ENCODE assay signal across 12 mouse cellular contexts in genomic region chr6:87328265-87329173, GRCm38 (mm10). TPM values are rescaled to one million over a fixed set of nuclear protein-coding genes. Genes with fewer than 3 reads are reported as not detected.
DNase-seq lines count a peak whose midpoint lies in the region; ATAC-seq and TF ChIP-seq lines count a peak whose summit lies in the region.
"Had no signal": no experiment of that assay in that cellular context is flagged by ENCODE, and none has a peak within 500 bp of the region (broad histone marks: within the 10 kb centered on the region; RNA-seq: fewer than 3 reads in every experiment).

No protein-coding gene starts in this region.

- TF ChIP-seq CTCF in hindbrain, postnatal 0 days (IDR thresholded peaks at IDR 0.05; ENCODE audit: low read depth) = no peak

- no peak for ATAC-seq in forebrain, embryonic 14.5 days
- ATAC-seq in forebrain, embryonic 12.5 days (ENCODE audit: low FRiP score) = no peak
- peak; percentile 73 for ATAC-seq in hindbrain, postnatal 0 days
- ATAC-seq: intestine, embryonic 16.5 days had no signal

- no peak overlapping the region for H3K9ac ChIP-seq in forebrain, embryonic 14.5 days (ENCODE audit: low read length)
- H3K9ac ChIP-seq in forebrain, embryonic 12.5 days = no peak overlapping the region
- H3K9ac ChIP-seq in hindbrain, postnatal 0 days (replicated peaks; ENCODE audit: low read length) = no peak overlapping the region
- H3K9ac ChIP-seq: limb, embryonic 12.5 days; midbrain, embryonic 12.5 days had no signal

- no peak overlapping the region for H3K27ac ChIP-seq in forebrain, embryonic 14.5 days (ENCODE audit: low read depth, low read length)
- no peak overlapping the region for H3K27ac ChIP-seq in forebrain, embryonic 12.5 days
- H3K27ac ChIP-seq in hindbrain, postnatal 0 days = peak overlapping the region; percentile 26; the same call in 1 of the 2 replicates
- no peak overlapping the region for H3K27ac ChIP-seq in hindbrain, embryonic 10.5 days
- H3K27ac ChIP-seq: limb, embryonic 12.5 days; midbrain, embryonic 12.5 days had no signal

- no peak overlapping the region for H3K4me3 ChIP-seq in forebrain, embryonic 14.5 days (ENCODE audit: low read depth, low read length)
- H3K4me3 ChIP-seq in forebrain, embryonic 12.5 days (replicated peaks) = no peak overlapping the region
- no peak overlapping the region for H3K4me3 ChIP-seq in hindbrain, postnatal 0 days (ENCODE audit: low read length)
- H3K4me3 ChIP-seq in hindbrain, embryonic 10.5 days = no peak overlapping the region
- H3K4me3 ChIP-seq: limb, embryonic 12.5 days; midbrain, embryonic 12.5 days had no signal

- H3K36me3 ChIP-seq in forebrain, embryonic 14.5 days (ENCODE audit: control insufficient read depth, insufficient read depth, low read length) = no peaks in the 10 kb centered on the region
- H3K36me3 ChIP-seq in forebrain, embryonic 12.5 days (replicated peaks) = no peaks in the 10 kb centered on the region
- H3K36me3 ChIP-seq in hindbrain, postnatal 0 days (ENCODE audit: insufficient read depth, low read length) = no peaks in the 10 kb centered on the region
- no peaks in the 10 kb centered on the region for H3K36me3 ChIP-seq in hindbrain, embryonic 10.5 days
- H3K36me3 ChIP-seq: midbrain, embryonic 12.5 days had no signal

- no peak overlapping the region for H3K4me2 ChIP-seq in forebrain, embryonic 14.5 days (ENCODE audit: low read length)
- no peak overlapping the region for H3K4me2 ChIP-seq in forebrain, embryonic 12.5 days
- no peak overlapping the region for H3K4me2 ChIP-seq in hindbrain, postnatal 0 days (ENCODE audit: low read depth, low read length)
- H3K4me2 ChIP-seq: limb, embryonic 12.5 days; midbrain, embryonic 12.5 days had no signal

- peaks cover 3% of the 10 kb centered on the region; the same call in 1 of the 2 replicates for H3K4me1 ChIP-seq in forebrain, embryonic 14.5 days (ENCODE audit: control insufficient read depth, insufficient read depth, low read length)
- H3K4me1 ChIP-seq in forebrain, embryonic 12.5 days = peaks cover 14% of the 10 kb centered on the region
- H3K4me1 ChIP-seq in hindbrain, postnatal 0 days (ENCODE audit: insufficient read depth, low read length) = peaks cover 3% of the 10 kb centered on the region; the same call in 1 of the 2 replicates
- peaks cover 11% of the 10 kb centered on the region for H3K4me1 ChIP-seq in hindbrain, embryonic 10.5 days (replicated peaks)

- DNase-seq in forebrain, embryonic 14.5 days (ENCODE audit: low spot score) = peak; percentile 17
- peak; percentile 60 for DNase-seq in hindbrain, postnatal 0 days (ENCODE audit: low spot score)
- DNase-seq in hindbrain, embryonic 10.5 days (ENCODE audit: low spot score) = no peak
- peak; percentile 44 for DNase-seq in testis, postnatal 10 days (ENCODE audit: low spot score)
- no peak for DNase-seq in testis, postnatal 14 days (ENCODE audit: low spot score)
- DNase-seq in layer of hippocampus, adult 9-11 months = no peak
- no peak for DNase-seq in adrenal gland, postnatal 14 days
- DNase-seq: adrenal gland, postnatal 25 days had no signal

- no peaks in the 10 kb centered on the region for H3K27me3 ChIP-seq in forebrain, embryonic 14.5 days (replicated peaks; ENCODE audit: control insufficient read depth, insufficient read depth, low read length)
- no peaks in the 10 kb centered on the region for H3K27me3 ChIP-seq in forebrain, embryonic 12.5 days
- no peaks in the 10 kb centered on the region for H3K27me3 ChIP-seq in hindbrain, postnatal 0 days (ENCODE audit: insufficient read depth, low read length)
- H3K27me3 ChIP-seq in hindbrain, embryonic 10.5 days (ENCODE audit: insufficient read depth, poor library complexity, severe bottlenecking) = no peaks in the 10 kb centered on the region; the same call in 1 of the 2 replicates
- H3K27me3 ChIP-seq: limb, embryonic 12.5 days; midbrain, embryonic 12.5 days had no signal

- no peaks in the 10 kb centered on the region for H3K9me3 ChIP-seq in forebrain, embryonic 14.5 days (replicated peaks; ENCODE audit: control insufficient read depth, low read length)
- H3K9me3 ChIP-seq in forebrain, embryonic 12.5 days = no peaks in the 10 kb centered on the region
- H3K9me3 ChIP-seq in hindbrain, postnatal 0 days (ENCODE audit: low read length) = no peaks in the 10 kb centered on the region
- H3K9me3 ChIP-seq in hindbrain, embryonic 10.5 days = no peaks in the 10 kb centered on the region
- H3K9me3 ChIP-seq: limb, embryonic 12.5 days; midbrain, embryonic 12.5 days had no signal

- WGBS in forebrain, embryonic 14.5 days = 77% methylated on average over 22 of the region's 22 CpGs
- 81% methylated on average over 22 of the region's 22 CpGs for WGBS in forebrain, embryonic 12.5 days
- WGBS in hindbrain, postnatal 0 days = 52% methylated on average over 22 of the region's 22 CpGs
- WGBS in hindbrain, embryonic 10.5 days = 90% methylated on average over 22 of the region's 22 CpGs

RNA-seq across cellular contexts. Expression of gene Antxr1, which starts 7.1 kb away (rescaled TPM):
- polyA plus RNA-seq in forebrain, embryonic 14.5 days (2014; fragmentation: Nextera tagmentation; extraction: Ambion mirVana) = 1.9 and 2.3 TPM in 2 replicates
- 4.2 and 4.3 TPM in 2 replicates for polyA plus RNA-seq in forebrain, embryonic 12.5 days (2016; fragmentation: Nextera tagmentation; extraction: Ambion mirVana)
- total RNA-seq in hindbrain, postnatal 0 days (2014; rRNA removed) = 17.9 and 24.5 TPM in 2 replicates
- polyA plus RNA-seq in hindbrain, postnatal 0 days (2015; fragmentation: Nextera tagmentation; extraction: Ambion mirVana) = 4.0 and 4.2 TPM in 2 replicates
- 2.8 and 4.0 TPM in 2 replicates for polyA plus RNA-seq in hindbrain, embryonic 10.5 days (2016; fragmentation: Nextera tagmentation; extraction: Ambion mirVana)
- 24.9 and 26.5 TPM in 2 replicates for total RNA-seq in adrenal gland, postnatal 14 days (2021)

RNA-seq across cellular contexts. Expression of gene Gkn1, which starts 22.2 kb away (rescaled TPM):
- not detected in 2 replicates for polyA plus RNA-seq in forebrain, embryonic 14.5 days (2014; fragmentation: Nextera tagmentation; extraction: Ambion mirVana)
- polyA plus RNA-seq in forebrain, embryonic 12.5 days (2016; fragmentation: Nextera tagmentation; extraction: Ambion mirVana) = not detected in 2 replicates
- total RNA-seq in hindbrain, postnatal 0 days (2014; rRNA removed) = not detected in 2 replicates
- polyA plus RNA-seq in hindbrain, postnatal 0 days (2015; fragmentation: Nextera tagmentation; extraction: Ambion mirVana) = not detected in 2 replicates
- polyA plus RNA-seq in hindbrain, embryonic 10.5 days (2016; fragmentation: Nextera tagmentation; extraction: Ambion mirVana) = not detected in 2 replicates
- not detected in 2 replicates for total RNA-seq in adrenal gland, postnatal 14 days (2021)
- total RNA-seq: adrenal gland, postnatal 25 days had no signal
- polyA plus RNA-seq: intestine, embryonic 16.5 days; limb, embryonic 12.5 days; midbrain, embryonic 12.5 days had no signal

RNA-seq across cellular contexts. Expression of gene Gkn2, which starts 44.6 kb away (rescaled TPM):
- polyA plus RNA-seq in forebrain, embryonic 14.5 days (2014; fragmentation: Nextera tagmentation; extraction: Ambion mirVana) = not detected in 2 replicates
- polyA plus RNA-seq in forebrain, embryonic 12.5 days (2016; fragmentation: Nextera tagmentation; extraction: Ambion mirVana) = not detected in 2 replicates
- not detected in 2 replicates for total RNA-seq in hindbrain, postnatal 0 days (2014; rRNA removed)
- polyA plus RNA-seq in hindbrain, postnatal 0 days (2015; fragmentation: Nextera tagmentation; extraction: Ambion mirVana) = not detected in 2 replicates
- polyA plus RNA-seq in hindbrain, embryonic 10.5 days (2016; fragmentation: Nextera tagmentation; extraction: Ambion mirVana) = not detected in 2 replicates
- total RNA-seq in adrenal gland, postnatal 14 days (2021) = not detected in 2 replicates
- total RNA-seq: adrenal gland, postnatal 25 days had no signal
- polyA plus RNA-seq: intestine, embryonic 16.5 days; limb, embryonic 12.5 days; midbrain, embryonic 12.5 days had no signal

Comparison
In these comparisons a context has a peak if more than half of its experiments do, and no peak if none do; other contexts are left out.
1. DNase-seq: peak in forebrain, embryonic 14.5 days (single experiment), hindbrain, postnatal 0 days (single experiment) and testis, postnatal 10 days (single experiment); none in hindbrain, embryonic 10.5 days (single experiment), testis, postnatal 14 days (single experiment), layer of hippocampus, adult 9-11 months (single experiment) and adrenal gland, postnatal 14 days (single experiment).